Mouse (Mus musculus) cerebellum, adult 18-20 months (tissue): ENCODE results near the gene Ciita.

Source experiments
- DNase-seq, 2 experiments: peaks; one replicate each; pipeline ENCODE4 v3.0.0; 2021

Ciita gene

GRCm38 (mm10) chr16:10559991-10560390 lies 80.1 kb downstream of the Ciita start:
- DNase-seq = no peak

GRCm38 (mm10) chr16:10565278-10565885 lies 85.5 kb downstream of the Ciita start:
- DNase-seq = peak; percentile 79 to 85

DNA sequence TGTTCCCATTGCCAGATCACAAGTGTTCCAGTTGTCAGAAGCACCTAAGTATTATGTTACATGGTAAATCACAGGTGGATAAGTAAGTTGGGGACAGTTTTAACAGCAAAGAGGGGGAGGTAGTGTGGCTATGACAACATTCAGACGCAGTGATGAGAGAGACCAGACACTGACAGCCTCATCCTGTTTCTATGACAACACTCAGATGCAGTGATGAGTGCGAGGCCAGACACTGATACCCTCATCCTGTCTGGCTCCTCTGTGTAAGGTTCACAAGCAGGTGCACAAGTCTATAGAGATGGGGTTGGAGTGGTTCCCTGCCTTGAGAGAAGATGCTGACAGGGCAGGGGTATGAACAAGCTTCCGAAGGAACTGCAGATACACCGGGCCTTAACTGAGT lies 87.3 kb downstream of the Ciita start:
- no peak for DNase-seq

- DNase-seq = no peak
Measured at GRCm38 (mm10) chr16:10569809-10570395, 90.0 kb downstream of the Ciita start.

- peak; percentile 74 to 77 for DNase-seq
Measured at GRCm38 (mm10) chr16:10570708-10571107, 90.8 kb downstream of the Ciita start.

DNA sequence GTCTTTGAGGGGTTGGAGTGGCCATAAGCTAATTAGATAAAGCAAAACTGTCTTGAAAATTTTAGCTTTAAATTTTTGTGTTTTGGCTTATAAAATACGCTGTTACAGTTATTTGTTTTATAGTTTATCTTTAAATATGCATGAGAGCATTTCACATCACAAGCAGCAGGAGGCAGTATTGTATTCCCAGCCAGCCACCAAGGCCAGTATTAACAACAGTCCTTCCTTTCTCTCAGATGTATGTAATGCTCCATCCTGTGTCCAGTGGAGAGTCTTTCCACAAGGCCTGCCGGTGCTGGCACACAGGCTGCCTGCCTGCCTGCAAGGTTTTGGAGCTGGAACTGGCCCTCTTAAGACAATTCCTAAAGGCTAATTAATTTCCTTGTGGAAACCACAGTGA lies 92.0 kb downstream of the Ciita start:
- DNase-seq = no peak

GRCm38 (mm10) chr16:10574936-10575335 lies 95.1 kb downstream of the Ciita start:
- no peak for DNase-seq

DNA sequence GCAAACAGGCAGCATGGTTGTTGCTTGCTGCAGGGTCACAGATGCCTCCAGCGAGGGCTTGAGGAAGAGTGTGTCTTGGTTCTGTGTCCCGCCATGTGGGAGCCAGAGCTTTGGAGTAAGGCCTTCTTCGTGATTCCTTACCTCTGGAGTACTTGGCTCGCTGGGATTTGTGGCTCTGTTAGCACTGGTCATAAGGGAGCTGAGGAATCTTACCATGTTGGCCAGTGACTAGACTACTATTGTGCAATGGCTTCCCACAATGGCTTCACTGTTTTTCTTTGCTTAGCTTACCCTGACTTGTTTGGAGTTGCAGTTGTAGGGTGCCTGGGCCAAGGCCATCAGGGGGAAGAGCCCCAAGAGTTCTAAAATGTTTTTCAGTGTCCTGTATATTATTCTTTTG lies 96.1 kb downstream of the Ciita start:
- DNase-seq = no peak

- DNase-seq = no peak
Measured at GRCm38 (mm10) chr16:10577548-10577947, 97.7 kb downstream of the Ciita start.
